Mouse (Mus musculus) adipocyte (in vitro differentiated cells): ENCODE results near the gene Cggbp1.
"Not testable (repeated sequence)": the region's sequence is repeated elsewhere in the genome, so short reads cannot be mapped to it uniquely, and the experiment has no call there.

Source experiments
- DNase-seq: peaks from one replicate; pipeline ENCODE4 v3.0.0-alpha.2; 2016; ENCODE audit warnings: low spot score

The Cggbp1 gene

GRCm38 (mm10) chr16:64851563-64852362 lies at the start of gene Cggbp1, which contains the start of gene Zfp654:
Gene Cggbp1, plus strand, starts transcription at chr16:64851996.
Gene Zfp654, minus strand, starts transcription at chr16:64851652.
- peak; percentile 100 for DNase-seq

GRCm38 (mm10) chr16:64803041-64803440 lies 48.8 kb upstream of the Cggbp1 start:
- no peak for DNase-seq

GRCm38 (mm10) chr16:64817094-64817765 lies 34.6 kb upstream of the Cggbp1 start:
- DNase-seq = no peak

GRCm38 (mm10) chr16:64823890-64824289 lies 27.9 kb upstream of the Cggbp1 start:
- no peak for DNase-seq

GRCm38 (mm10) chr16:64824474-64824873 lies 27.3 kb upstream of the Cggbp1 start:
- DNase-seq = no peak

- no peak for DNase-seq
These were observed 21.5 kb upstream of the Cggbp1 start for GRCm38 (mm10) chr16:64830291-64830690.

- DNase-seq = no peak
These were observed 15.7 kb upstream of the Cggbp1 start for GRCm38 (mm10) chr16:64835996-64836545.

GRCm38 (mm10) chr16:64836709-64837108 lies 15.1 kb upstream of the Cggbp1 start:
- no peak for DNase-seq

- DNase-seq = no peak
These were observed 10.1 kb upstream of the Cggbp1 start for GRCm38 (mm10) chr16:64841481-64842373.

GRCm38 (mm10) chr16:64842374-64842729 lies 9.4 kb upstream of the Cggbp1 start:
- no peak for DNase-seq

- no peak for DNase-seq
These were observed 5.8 kb upstream of the Cggbp1 start for GRCm38 (mm10) chr16:64845947-64846346.

GRCm38 (mm10) chr16:64850287-64851084 lies 1.3 kb upstream of the Cggbp1 start:
- DNase-seq = peak; percentile 47

- DNase-seq = no peak
These were observed 672 bp upstream of the Cggbp1 start for GRCm38 (mm10) chr16:64851085-64851562.

- peak; percentile 39 for DNase-seq
These were observed 660 bp downstream of the Cggbp1 start for GRCm38 (mm10) chr16:64852441-64852871.

- DNase-seq = peak; percentile 28
These were observed 1.1 kb downstream of the Cggbp1 start for GRCm38 (mm10) chr16:64852891-64853290.

GRCm38 (mm10) chr16:64856946-64857345 lies 5.2 kb downstream of the Cggbp1 start:
- no peak for DNase-seq

- DNase-seq = not testable (repeated sequence)
These were observed 14.0 kb downstream of the Cggbp1 start for GRCm38 (mm10) chr16:64865841-64866240.

GRCm38 (mm10) chr16:64868613-64869012 lies 16.8 kb downstream of the Cggbp1 start:
- no peak for DNase-seq

GRCm38 (mm10) chr16:64869621-64870020 lies 17.8 kb downstream of the Cggbp1 start:
- no peak for DNase-seq

GRCm38 (mm10) chr16:64872296-64872695 lies 20.5 kb downstream of the Cggbp1 start:
- DNase-seq = no peak

- no peak for DNase-seq
These were observed 21.0 kb downstream of the Cggbp1 start for GRCm38 (mm10) chr16:64872841-64873240.
